Mouse (Mus musculus) forebrain, embryonic 15.5 days (tissue): Measurements from ENCODE around the gene Cd79b. TPM values are rescaled to one million over a fixed set of nuclear protein-coding genes. Genes with fewer than 3 reads are reported as not detected.

ENCODE experiments used
- ATAC-seq: fragments of 200-750 bp; cut with Nextera tagmentation; replicated peaks from 2 replicates; pipeline ENCODE4 v1.8.0; 2017; ENCODE audit warnings: mild to moderate bottlenecking, moderate TSS enrichment, moderate library complexity
- H3K27ac ChIP-seq: fragments of 300-500 bp; sonication (generic); replicated peaks from 2 replicates; pipeline ENCODE4 v1.5.1; 2015; ENCODE audit warnings: mild to moderate bottlenecking, inconsistent platforms
- H3K27me3 ChIP-seq: fragments of 300-500 bp; sonication (generic); 2 replicates; pipeline ENCODE4 v1.6.1; 2015; ENCODE audit warnings: inconsistent platforms
- H3K36me3 ChIP-seq: fragments of 300-500 bp; sonication (generic); 2 replicates; pipeline ENCODE4 v1.6.1; 2015; ENCODE audit warnings: mild to moderate bottlenecking, inconsistent platforms
- H3K4me1 ChIP-seq: fragments of 300-500 bp; sonication (generic); 2 replicates; pipeline ENCODE4 v1.6.1; 2015; ENCODE audit warnings: inconsistent platforms
- H3K4me2 ChIP-seq: fragments of 300-500 bp; sonication (generic); replicated peaks from 2 replicates; pipeline ENCODE4 v1.6.1; 2015; ENCODE audit warnings: mild to moderate bottlenecking, inconsistent platforms
- H3K4me3 ChIP-seq: fragments of 300-500 bp; sonication (generic); 2 replicates; pipeline ENCODE4 v1.5.1; 2015; ENCODE audit warnings: mild to moderate bottlenecking, inconsistent platforms
- H3K9ac ChIP-seq: fragments of 300-500 bp; sonication (generic); replicated peaks from 2 replicates; pipeline ENCODE4 v1.6.1; 2015; ENCODE audit warnings: mild to moderate bottlenecking, inconsistent platforms
- H3K9me3 ChIP-seq: fragments of 300-500 bp; sonication (generic); 2 replicates; pipeline ENCODE4 v1.6.1; 2016; ENCODE audit warnings: inconsistent platforms
- WGBS: fragments of 180-500 bp; shearing (Covaris S2); methylation state at CpG from one replicate; pipeline ENCODE4 v1.1.7; 2015; ENCODE audit warnings: mixed read lengths; 5-methylcytosine and 5-hydroxymethylcytosine counted together
- polyA plus RNA-seq: library from polyadenylated mRNA; unstranded; fragments of >200 nt; fragmentation: Nextera tagmentation; extraction: Ambion mirVana; gene quantifications from 2 replicates; pipeline ENCODE4 v1.2.1, GENCODE M21; 2015

The Cd79b gene
- polyA plus RNA-seq, 1 experiment from 2014 or later: 0.56 TPM

DNA sequence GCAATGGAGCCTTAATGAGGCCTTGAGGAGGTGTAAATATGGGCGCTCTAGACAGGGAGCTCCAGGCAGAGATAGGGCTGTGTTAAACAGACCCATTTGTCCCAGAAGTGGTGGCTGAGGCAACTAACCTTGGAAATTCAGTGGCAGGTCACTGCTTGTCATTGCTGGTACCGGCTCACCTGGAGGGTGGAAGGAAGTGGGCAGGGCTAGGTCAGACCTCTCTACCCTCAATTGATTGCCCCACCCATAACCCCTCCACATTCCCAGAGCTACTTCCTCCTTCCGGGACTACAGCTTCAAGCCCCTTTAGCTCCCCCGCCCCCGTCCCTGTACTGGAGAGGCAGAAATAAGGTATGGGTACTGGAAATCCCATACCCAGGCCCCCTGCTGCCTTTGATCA, 1.0 kb downstream of the Cd79b start:
- WGBS: 86% methylated on average over 5 of the region's 5 CpGs
- no peak overlapping the region for H3K4me2 ChIP-seq
- no peaks in the 10 kb centered on the region for H3K9me3 ChIP-seq
- no peaks in the 10 kb centered on the region for H3K4me1 ChIP-seq
- H3K27me3 ChIP-seq: no peaks in the 10 kb centered on the region
- no peak overlapping the region for H3K9ac ChIP-seq
- ATAC-seq: no peak
- H3K36me3 ChIP-seq: no peaks in the 10 kb centered on the region
- H3K4me3 ChIP-seq: no peak overlapping the region
- H3K27ac ChIP-seq: no peak overlapping the region

DNA sequence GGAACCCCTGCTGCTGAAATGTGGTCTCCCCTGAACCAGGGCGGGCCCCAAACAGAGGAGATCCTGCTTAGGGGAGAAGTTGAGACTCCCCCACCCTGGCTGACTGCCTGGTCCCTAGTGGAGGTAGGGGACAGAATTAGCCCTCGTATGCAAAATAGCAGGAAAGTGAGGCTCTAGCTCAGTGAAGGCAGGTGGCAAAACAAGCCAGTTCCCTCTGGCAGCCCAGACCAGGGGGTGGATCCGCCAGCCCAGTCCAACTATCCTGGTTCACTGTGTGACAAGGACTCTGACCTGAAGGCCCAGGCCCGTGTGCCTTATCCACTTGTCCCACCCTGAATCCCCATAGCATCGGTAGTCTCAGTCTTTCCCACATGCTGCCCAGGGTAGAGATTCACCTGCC, 4.4 kb downstream of the Cd79b start:
- no peak for ATAC-seq
- no peak overlapping the region for H3K27ac ChIP-seq
- H3K36me3 ChIP-seq: no peaks in the 10 kb centered on the region
- no peaks in the 10 kb centered on the region for H3K9me3 ChIP-seq
- no peak overlapping the region for H3K4me2 ChIP-seq
- H3K4me1 ChIP-seq: no peaks in the 10 kb centered on the region
- H3K4me3 ChIP-seq: no peak overlapping the region
- no peaks in the 10 kb centered on the region for H3K27me3 ChIP-seq
- no peak overlapping the region for H3K9ac ChIP-seq
- WGBS: 69% methylated on average over 5 of the region's 5 CpGs

- Histone ChIP-seq H3K4me2 (no peak overlapping the region), H3K9me3 (no peaks in the 10 kb centered on the region), H3K9ac (no peak overlapping the region), H3K4me3 (no peak overlapping the region), H3K36me3 (no peaks in the 10 kb centered on the region), H3K4me1 (no peaks in the 10 kb centered on the region), H3K27ac (no peak overlapping the region), H3K27me3 (no peaks in the 10 kb centered on the region)
- 86% methylated on average over 11 of the region's 11 CpGs for WGBS
- ATAC-seq: no peak
Measured at GRCm38 (mm10) chr11:106308162-106308561, 6.4 kb downstream of the Cd79b start.

DNA sequence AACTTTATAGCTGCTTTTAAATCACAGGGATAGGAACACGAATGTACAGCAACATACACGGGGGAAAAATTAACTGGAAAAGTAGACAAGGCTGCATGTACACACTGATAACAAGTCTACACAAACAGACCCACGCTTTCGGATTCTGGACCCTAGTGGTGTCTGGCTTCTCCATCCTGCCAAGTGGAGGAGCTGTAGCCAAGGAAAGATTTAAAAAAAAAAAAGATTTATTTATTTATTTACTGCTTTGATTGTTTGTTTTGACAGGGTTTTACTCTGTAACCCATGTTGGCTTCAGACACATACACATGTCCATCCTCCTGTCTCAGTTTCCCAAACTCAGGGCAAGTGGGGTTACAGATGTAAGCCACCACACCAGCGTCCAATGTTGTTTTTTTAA, 7.1 kb downstream of the Cd79b start:
- 78% methylated on average over 5 of the region's 5 CpGs for WGBS
- Histone ChIP-seq H3K36me3 (no peaks in the 10 kb centered on the region), H3K27me3 (no peaks in the 10 kb centered on the region), H3K27ac (no peak overlapping the region), H3K4me2 (no peak overlapping the region), H3K9ac (no peak overlapping the region), H3K4me1 (no peaks in the 10 kb centered on the region), H3K4me3 (no peak overlapping the region), H3K9me3 (no peaks in the 10 kb centered on the region)
- ATAC-seq: no peak

DNA sequence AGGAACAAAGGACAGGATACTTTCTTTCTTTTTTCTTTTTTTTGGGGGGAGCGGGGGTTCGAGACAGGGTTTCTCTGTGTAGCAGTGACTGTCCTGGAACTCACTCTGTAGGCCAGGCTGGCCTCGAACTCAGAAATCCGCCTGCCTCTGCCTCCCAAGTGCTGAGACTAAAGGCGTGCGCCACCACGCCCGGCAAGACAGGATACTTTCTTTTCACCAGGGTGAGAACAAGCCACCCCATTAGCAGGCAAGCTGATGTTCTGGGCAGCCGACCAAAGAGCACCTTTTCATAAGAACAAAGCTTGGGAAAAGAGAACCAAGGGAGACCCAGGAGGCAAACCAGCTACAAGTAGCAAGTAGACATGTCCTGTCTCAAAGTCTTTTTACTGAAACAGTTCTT, 7.8 kb downstream of the Cd79b start:
- H3K4me1 ChIP-seq: no peaks in the 10 kb centered on the region
- no peaks in the 10 kb centered on the region for H3K27me3 ChIP-seq
- no peak overlapping the region for H3K4me2 ChIP-seq
- no peak overlapping the region for H3K27ac ChIP-seq
- 72% methylated on average over 9 of the region's 9 CpGs for WGBS
- ATAC-seq: no peak
- no peaks in the 10 kb centered on the region for H3K36me3 ChIP-seq
- no peak overlapping the region for H3K9ac ChIP-seq
- no peak overlapping the region for H3K4me3 ChIP-seq
- H3K9me3 ChIP-seq: no peaks in the 10 kb centered on the region

- Histone ChIP-seq H3K4me1 (no peaks in the 10 kb centered on the region), H3K4me2 (no peak overlapping the region), H3K9me3 (no peaks in the 10 kb centered on the region), H3K9ac (no peak overlapping the region), H3K27ac (no peak overlapping the region), H3K36me3 (no peaks in the 10 kb centered on the region), H3K27me3 (no peaks in the 10 kb centered on the region), H3K4me3 (no peak overlapping the region)
- no peak for ATAC-seq
- 79% methylated on average over 3 of the region's 3 CpGs for WGBS
Measured at GRCm38 (mm10) chr11:106306065-106306385, 8.5 kb downstream of the Cd79b start.

- H3K36me3 ChIP-seq: no peaks in the 10 kb centered on the region
- no peak overlapping the region for H3K27ac ChIP-seq
- no peaks in the 10 kb centered on the region for H3K9me3 ChIP-seq
- no peaks in the 10 kb centered on the region for H3K27me3 ChIP-seq
- no peak overlapping the region for H3K9ac ChIP-seq
- H3K4me2 ChIP-seq: no peak overlapping the region
- H3K4me3 ChIP-seq: no peak overlapping the region
- no peak for ATAC-seq
- H3K4me1 ChIP-seq: no peaks in the 10 kb centered on the region
- 86% methylated on average over 10 of the region's 10 CpGs for WGBS
Measured at GRCm38 (mm10) chr11:106305348-106306064, 9.1 kb downstream of the Cd79b start.

DNA sequence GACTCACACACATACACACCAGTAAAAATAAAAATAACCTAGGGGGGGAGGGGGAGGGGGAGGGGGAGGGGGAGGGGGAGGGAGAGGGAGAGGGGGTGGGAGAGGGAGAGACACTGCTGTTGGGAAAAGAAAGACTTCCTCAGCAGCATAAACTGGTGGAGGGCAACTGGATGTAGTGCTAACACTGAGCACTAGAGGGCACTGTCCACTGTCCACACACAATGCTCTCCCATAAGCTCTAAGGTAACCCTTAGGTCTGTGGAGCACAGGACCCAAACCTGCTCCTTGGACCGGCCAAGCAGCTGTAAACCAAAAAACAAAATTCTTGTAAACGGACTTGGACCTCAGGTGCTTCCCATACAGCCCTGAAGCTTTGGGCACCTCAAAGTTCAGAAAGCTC, 11.9 kb downstream of the Cd79b start:
- H3K27ac ChIP-seq: no peak overlapping the region
- WGBS: 17% methylated on average over 2 of the region's 2 CpGs
- no peak overlapping the region for H3K9ac ChIP-seq
- no peaks in the 10 kb centered on the region for H3K36me3 ChIP-seq
- no peaks in the 10 kb centered on the region for H3K4me1 ChIP-seq
- H3K4me3 ChIP-seq: no peak overlapping the region
- ATAC-seq: no peak
- no peak overlapping the region for H3K4me2 ChIP-seq
- no peaks in the 10 kb centered on the region for H3K27me3 ChIP-seq
- no peaks in the 10 kb centered on the region for H3K9me3 ChIP-seq

DNA sequence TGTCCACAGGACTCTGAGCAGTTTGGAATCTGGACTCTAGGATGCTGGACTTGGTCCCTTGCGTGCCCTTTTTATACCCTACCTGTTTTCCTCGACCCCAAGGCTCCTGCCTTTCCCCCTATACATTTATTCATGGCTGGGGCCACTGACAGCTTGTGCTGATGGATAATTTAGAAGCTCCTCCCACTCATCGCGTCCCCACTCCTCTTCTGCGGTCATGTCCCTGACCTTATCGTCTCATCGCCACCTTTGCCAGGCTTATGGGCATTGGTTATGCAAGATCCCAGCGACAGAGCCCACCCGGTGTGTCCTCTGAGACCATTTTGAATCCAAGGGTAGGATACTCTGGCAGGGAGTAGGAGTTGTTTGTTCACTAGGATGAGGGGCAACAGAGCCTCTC, 12.8 kb downstream of the Cd79b start, which contains the start of gene Gh:
Gene Gh (minus strand): TSS at position 101 of the 400 bp plus-strand sequence.
- no peak within 1 kb of the TSS for H3K27ac ChIP-seq
- no peak within 1 kb of the TSS for H3K4me3 ChIP-seq
- WGBS: 85% methylated on average over 9 of the region's 9 CpGs
- no peaks in the 10 kb centered on the region for H3K4me1 ChIP-seq
- H3K9ac ChIP-seq: no peak within 1 kb of the TSS
- no peak for ATAC-seq
- H3K4me2 ChIP-seq: no peak within 1 kb of the TSS
- H3K9me3 ChIP-seq: no peaks in the 10 kb centered on the region
- H3K27me3 ChIP-seq: no peaks in the 10 kb centered on the region
- no peaks in the 10 kb centered on the region for H3K36me3 ChIP-seq

GRCm38 (mm10) chr11:106291861-106292260, 22.7 kb downstream of the Cd79b start:
- no peaks in the 10 kb centered on the region for H3K27me3 ChIP-seq
- ATAC-seq: no peak
- no peaks in the 10 kb centered on the region for H3K36me3 ChIP-seq
- no peak overlapping the region for H3K27ac ChIP-seq
- H3K9me3 ChIP-seq: no peaks in the 10 kb centered on the region
- WGBS: 89% methylated on average over 2 of the region's 2 CpGs
- no peak overlapping the region for H3K4me3 ChIP-seq
- no peak overlapping the region for H3K9ac ChIP-seq
- no peak overlapping the region for H3K4me2 ChIP-seq
- H3K4me1 ChIP-seq: peaks cover 5% of the 10 kb centered on the region

DNA sequence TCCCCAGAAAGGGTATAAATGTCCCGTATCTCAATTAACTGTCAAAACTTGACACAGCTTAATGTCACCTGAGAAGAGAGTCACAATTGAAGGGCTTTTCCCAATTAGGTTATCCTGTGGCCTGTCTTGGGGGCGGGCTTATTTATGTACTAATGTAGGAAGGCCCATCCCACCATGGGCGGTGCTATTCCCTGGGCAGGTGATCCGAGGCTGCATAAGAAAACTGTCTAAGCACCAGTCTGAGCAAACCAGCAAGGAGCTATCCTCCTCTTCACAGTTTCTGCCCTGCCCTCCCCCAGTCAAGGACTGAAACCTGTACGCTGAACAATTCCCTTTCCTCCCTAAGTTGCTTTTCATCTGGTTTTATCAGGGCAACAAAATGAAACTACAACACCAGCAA, 24.2 kb downstream of the Cd79b start:
- Histone ChIP-seq H3K4me2 (no peak overlapping the region), H3K4me3 (no peak overlapping the region)
- 92% methylated on average over 5 of the region's 5 CpGs for WGBS

GRCm38 (mm10) chr11:106289369-106289768, 25.2 kb downstream of the Cd79b start:
- 55% methylated on average over 8 of the region's 8 CpGs for WGBS
- no peaks in the 10 kb centered on the region for H3K36me3 ChIP-seq
- no peak overlapping the region for H3K27ac ChIP-seq
- H3K9me3 ChIP-seq: no peaks in the 10 kb centered on the region
- H3K4me3 ChIP-seq: no peak overlapping the region
- peaks cover 8% of the 10 kb centered on the region for H3K4me1 ChIP-seq
- H3K9ac ChIP-seq: no peak overlapping the region
- H3K4me2 ChIP-seq: no peak overlapping the region
- no peak for ATAC-seq
- H3K27me3 ChIP-seq: no peaks in the 10 kb centered on the region

More for the DNA sequence above, 24.2 kb downstream of the Cd79b start:
- no peaks in the 10 kb centered on the region for H3K36me3 ChIP-seq
- no peak overlapping the region for H3K9ac ChIP-seq
- H3K9me3 ChIP-seq: no peaks in the 10 kb centered on the region
- ATAC-seq: no peak
- H3K27ac ChIP-seq: no peak overlapping the region
- H3K4me1 ChIP-seq: peaks cover 8% of the 10 kb centered on the region
- no peaks in the 10 kb centered on the region for H3K27me3 ChIP-seq

- no peak for ATAC-seq
- no peaks in the 10 kb centered on the region for H3K36me3 ChIP-seq
- no peak overlapping the region for H3K9ac ChIP-seq
- no peak overlapping the region for H3K27ac ChIP-seq
- H3K4me2 ChIP-seq: no peak overlapping the region
- H3K27me3 ChIP-seq: no peaks in the 10 kb centered on the region
- no peaks in the 10 kb centered on the region for H3K9me3 ChIP-seq
- H3K4me3 ChIP-seq: no peak overlapping the region
- H3K4me1 ChIP-seq: peaks cover 8% of the 10 kb centered on the region
- 57% methylated on average over 11 of the region's 11 CpGs for WGBS
Measured at GRCm38 (mm10) chr11:106286987-106287386, 27.6 kb downstream of the Cd79b start.
